Mouse (Mus musculus): ENCODE data around the gene Hist1h2af. TPM values are rescaled to one million over a fixed set of nuclear protein-coding genes. Genes with fewer than 3 reads are reported as not detected.

Gene Hist1h2af
- total RNA-seq, 2 experiments from 2014 or later = 14.1 to 19.0 TPM

Small RNAs within 50 kb of the gene (microRNA-seq; reads per million reads assigned to microRNA genes)
- gene Gm44297 (ENCODE audit: borderline number of aligned reads in 2 of 2) (0 reads per million in 2 experiments), gene Gm44359 (ENCODE audit: borderline number of aligned reads in 2 of 2) (0 reads per million in 2 experiments), gene Gm44394 (ENCODE audit: borderline number of aligned reads in 2 of 2) (0 reads per million in 2 experiments), gene n-TStga1 (ENCODE audit: borderline number of aligned reads in 2 of 2) (0 reads per million in 2 experiments)

Other genes starting within 250 kb of the Hist1h2af start
- gene Zfp322a, start 164.7 kb upstream of the Hist1h2af start, total RNA-seq (2021) = 10 to 100 TPM; 13.6 to 16.5 TPM
- gene Abt1, start 110.0 kb upstream of the Hist1h2af start, total RNA-seq (2021) = 1 to 10 TPM; 4.3 TPM
- not detected for gene Btn1a1, start 68.0 kb upstream of the Hist1h2af start, total RNA-seq (2021)
- not detected for gene Btn2a2, start 45.0 kb upstream of the Hist1h2af start, total RNA-seq (2021)
- 100 to 1,000 TPM; 268 to 283 TPM for gene Hist1h4h, start 2.9 kb upstream of the Hist1h2af start, total RNA-seq (2021)
- gene Hist1h3g, start 1.5 kb downstream of the Hist1h2af start, total RNA-seq (2021) = 1 to 10 TPM; 2.5 to 4.1 TPM
- gene Hist1h2bh, start 9.5 kb downstream of the Hist1h2af start, total RNA-seq (2021) = 1 to 10 TPM in 1 of 2 experiments, under 1 TPM in 1; 0.94 to 1.9 TPM
- 10 to 100 TPM in 1 of 2 experiments, 1 to 10 TPM in 1; 7.4 to 10.0 TPM for gene Hist1h3f, start 10.1 kb downstream of the Hist1h2af start, total RNA-seq (2021)
- gene Hist1h4f, start 17.7 kb downstream of the Hist1h2af start, total RNA-seq (2021) = 10 to 100 TPM; 37.7 to 40.9 TPM
- gene Hist1h1d, start 19.4 kb downstream of the Hist1h2af start, total RNA-seq (2021) = 1 to 10 TPM; 2.2 to 2.3 TPM
- 10 to 100 TPM; 21.4 to 23.8 TPM for gene Hist1h3e, start 28.5 kb downstream of the Hist1h2af start, total RNA-seq (2021)
- 1 to 10 TPM; 2.6 to 3.4 TPM for gene Hist1h2ae, start 37.3 kb downstream of the Hist1h2af start, total RNA-seq (2021)
- 10 to 100 TPM; 38.1 to 41.0 TPM for gene Hist1h2bg, start 37.5 kb downstream of the Hist1h2af start, total RNA-seq (2021)
- gene Hist1h2bf, start 40.3 kb downstream of the Hist1h2af start, total RNA-seq (2021) = 10 to 100 TPM; 13.1 to 14.6 TPM
- 1 to 10 TPM; 2.9 to 4.6 TPM for gene Hist1h2ad, start 40.5 kb downstream of the Hist1h2af start, total RNA-seq (2021)
- 1 to 10 TPM; 3.1 to 4.8 TPM for gene Hist1h3d, start 41.9 kb downstream of the Hist1h2af start, total RNA-seq (2021)
- 10 to 100 TPM; 61.5 to 67.6 TPM for gene Hist1h4d, start 47.7 kb downstream of the Hist1h2af start, total RNA-seq (2021)
- 10 to 100 TPM in 1 of 2 experiments, 1 to 10 TPM in 1; 8.9 to 11.1 TPM for gene Hist1h2be, start 87.2 kb downstream of the Hist1h2af start, total RNA-seq (2021)
- 10 to 100 TPM; 38.1 to 46.3 TPM for gene Hist1h1e, start 88.7 kb downstream of the Hist1h2af start, total RNA-seq (2021)
- gene Hist1h2ac, start 150.0 kb downstream of the Hist1h2af start, total RNA-seq (2021) = 1 to 10 TPM; 1.6 to 1.8 TPM
- 10 to 100 TPM; 64.4 to 75.8 TPM for gene Hist1h2bc, start 150.3 kb downstream of the Hist1h2af start, total RNA-seq (2021)
- not detected for gene Hist1h1t, start 161.9 kb downstream of the Hist1h2af start, total RNA-seq (2021)
- gene Hist1h4c, start 164.5 kb downstream of the Hist1h2af start, total RNA-seq (2021) = 10 to 100 TPM; 51.7 to 59.6 TPM
- gene Hfe, start 176.9 kb downstream of the Hist1h2af start, total RNA-seq (2021) = 10 to 100 TPM; 48.4 to 66.6 TPM
- gene Hist1h1c, start 204.9 kb downstream of the Hist1h2af start, total RNA-seq (2021) = 100 to 1,000 TPM; 186 to 225 TPM
- gene Hist1h3c, start 211.7 kb downstream of the Hist1h2af start, total RNA-seq (2021) = 1 to 10 TPM; 6.5 to 9.3 TPM
- 10 to 100 TPM in 1 of 2 experiments, 1 to 10 TPM in 1; 9.8 to 12.0 TPM for gene Hist1h2bb, start 212.8 kb downstream of the Hist1h2af start, total RNA-seq (2021)
- 10 to 100 TPM; 11.9 to 16.8 TPM for gene Hist1h2ab, start 217.2 kb downstream of the Hist1h2af start, total RNA-seq (2021)
- gene Hist1h3b, start 218.4 kb downstream of the Hist1h2af start, total RNA-seq (2021) = 10 to 100 TPM; 20.4 to 22.0 TPM
- 10 to 100 TPM; 13.8 to 18.3 TPM for gene Hist1h4b, start 223.1 kb downstream of the Hist1h2af start, total RNA-seq (2021)
- gene Hist1h4a, start 227.3 kb downstream of the Hist1h2af start, total RNA-seq (2021) = 10 to 100 TPM; 12.3 to 13.8 TPM
- 10 to 100 TPM; 16.6 to 17.0 TPM for gene Hist1h3a, start 228.5 kb downstream of the Hist1h2af start, total RNA-seq (2021)
- gene Hist1h1a, start 229.8 kb downstream of the Hist1h2af start, total RNA-seq (2021) = 1 to 10 TPM; 7.5 to 8.2 TPM
- not detected for gene Trim38, start 236.0 kb downstream of the Hist1h2af start, total RNA-seq (2021)

Data from heart, postnatal 36 days (tissue).